Mouse (Mus musculus): ENCODE results near the gene Fam126a. TPM values are rescaled to one million over a fixed set of nuclear protein-coding genes. Genes with fewer than 3 reads are reported as not detected.
"Not testable (repeated sequence)": the region's sequence is repeated elsewhere in the genome, so short reads cannot be mapped to it uniquely, and the experiment has no call there.

Gene Fam126a
- polyA plus RNA-seq, 1 experiment from 2014 or later, result 41.3 TPM

GRCm38 (mm10) chr5:23872586-23872985 is 157.9 kb downstream of the Fam126a start:
- Histone ChIP-seq H3K27ac (no peak overlapping the region), H3K4me3 (ENCODE audit: inconsistent target) (no peak overlapping the region), H3K79me2 (ENCODE audit: inconsistent target) (no peaks in the 10 kb centered on the region), H3K36me3 (ENCODE audit: inconsistent target) (no peaks in the 10 kb centered on the region)
- 79% methylated on average over 6 of the region's 6 CpGs for WGBS (ENCODE audit: missing documents)

GRCm38 (mm10) chr5:23871323-23871722 is 159.2 kb downstream of the Fam126a start:
- H3K79me2 ChIP-seq (ENCODE audit: inconsistent target); H3K4me3 ChIP-seq (ENCODE audit: inconsistent target); H3K27ac ChIP-seq; H3K36me3 ChIP-seq (ENCODE audit: inconsistent target): not testable (repeated sequence)
- WGBS (ENCODE audit: missing documents), result 86% methylated on average over 2 of the region's 2 CpGs

GRCm38 (mm10) chr5:23865941-23866340 is 164.5 kb downstream of the Fam126a start:
- no peaks in the 10 kb centered on the region for H3K79me2 ChIP-seq (ENCODE audit: inconsistent target)
- H3K4me3 ChIP-seq (ENCODE audit: inconsistent target), result no peak overlapping the region
- WGBS (ENCODE audit: missing documents), result 95% methylated on average over 5 of the region's 5 CpGs
- no peak overlapping the region for H3K27ac ChIP-seq
- H3K36me3 ChIP-seq (ENCODE audit: inconsistent target), result no peaks in the 10 kb centered on the region

Other genes starting within 250 kb of the Fam126a start
- gene Pus7, start 247.0 kb downstream of the Fam126a start, polyA plus RNA-seq (2018), result 3.6 to 17.8 TPM (median 7.1 TPM) in 3 replicates
- gene Rint1, start 243.0 kb downstream of the Fam126a start, polyA plus RNA-seq (2018), result 5.2 to 8.4 TPM (median 6.9 TPM) in 3 replicates
- 30.7 to 70.1 TPM (median 68.5 TPM) in 3 replicates for gene Tomm7, start 186.5 kb downstream of the Fam126a start, polyA plus RNA-seq (2018)
- gene Klhl7, start 69.9 kb upstream of the Fam126a start, polyA plus RNA-seq (2018), result 17.4 to 22.2 TPM (median 17.4 TPM) in 3 replicates
- 5.7 to 8.2 TPM (median 5.9 TPM) in 3 replicates for gene Nupl2, start 134.3 kb upstream of the Fam126a start, polyA plus RNA-seq (2018)

Measured in macrophage (primary cell).